Mouse (Mus musculus): Measurements from ENCODE around the gene Ivl.

GRCm38 (mm10) chr3:92600456-92600855 lies 26.9 kb upstream of the Ivl start:
- TF ChIP-seq POLR2A (IDR thresholded peaks at IDR 0.05; ENCODE audit: insufficient read depth, low read length) (no peak), CTCF (IDR thresholded peaks at IDR 0.05; ENCODE audit: low read depth, low read length) (no peak), EP300 (IDR thresholded peaks at IDR 0.05; ENCODE audit: insufficient read depth, low read depth, low read length) (no peak)
